Mouse (Mus musculus): ENCODE measurements at regions not wholly inside any gene's neighbourhood (a gene's known extent, or its start where the extent isn't known, plus 50 kb on each side); places are given as distances from the start of the nearest gene placed in this dataset.

DNA sequence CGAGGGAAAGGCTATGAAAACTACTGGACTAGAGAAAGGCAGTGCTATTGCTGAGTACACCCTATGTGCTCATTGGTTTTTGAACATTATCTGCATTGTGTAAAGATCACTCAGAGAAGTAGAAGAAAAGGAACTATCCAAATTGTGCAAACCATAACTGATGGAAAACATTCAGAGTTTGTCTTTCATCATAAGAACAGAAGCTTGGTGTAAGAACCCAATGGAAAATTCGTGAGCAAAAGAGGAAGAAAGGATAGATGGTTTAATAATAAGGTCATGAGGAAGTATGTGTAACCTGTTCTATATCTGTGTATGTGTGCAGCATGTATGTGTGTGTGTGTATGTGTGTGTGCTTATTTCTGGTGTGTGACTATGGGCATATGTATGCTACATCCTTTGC lies 112.3 kb upstream of the Gm10295 start:
- Histone ChIP-seq H3K4me1 (replicated peaks; ENCODE audit: control insufficient read depth, insufficient read depth, low read length) (no peaks in the 10 kb centered on the region), H3K4me2 (replicated peaks; ENCODE audit: low read depth) (no peak overlapping the region), H3K4me3 (ENCODE audit: low read depth, low read length) (no peak overlapping the region), H3K9me3 (ENCODE audit: control insufficient read depth) (no peaks in the 10 kb centered on the region), H3K9ac (ENCODE audit: low read depth, low read length) (no peak overlapping the region), H3K27ac (ENCODE audit: low read depth, low read length) (no peak overlapping the region), H3K27me3 (replicated peaks; ENCODE audit: control insufficient read depth, insufficient read depth, low read length) (no peaks in the 10 kb centered on the region), H3K36me3 (ENCODE audit: control insufficient read depth, insufficient read depth) (no peaks in the 10 kb centered on the region)
- WGBS: 78% methylated on average over 2 of the region's 2 CpGs
- TF ChIP-seq CTCF (IDR thresholded peaks at IDR 0.05; ENCODE audit: low read depth): no peak
- no peak for ATAC-seq

DNA sequence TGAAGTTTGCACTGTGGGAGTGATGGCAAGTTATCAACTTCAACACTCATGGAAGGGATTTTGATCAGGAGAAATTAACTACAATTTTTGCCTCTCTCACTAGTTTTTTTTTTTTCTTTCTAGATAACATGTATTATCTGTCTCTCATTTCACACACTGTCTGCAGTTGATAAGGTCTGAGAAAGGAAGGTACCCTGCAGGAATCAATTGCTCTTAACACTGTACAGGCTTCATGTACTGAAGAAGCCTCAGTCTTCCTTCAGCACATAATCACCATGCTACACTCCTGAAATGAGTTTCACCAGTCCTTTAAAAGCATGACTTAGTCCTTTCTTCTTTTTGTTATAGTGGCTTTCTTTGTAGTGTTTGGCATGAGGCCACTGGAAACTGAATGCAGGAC lies 108.5 kb upstream of the Gm10295 start:
- H3K9ac ChIP-seq (ENCODE audit: low read depth, low read length): no peak overlapping the region

DNA sequence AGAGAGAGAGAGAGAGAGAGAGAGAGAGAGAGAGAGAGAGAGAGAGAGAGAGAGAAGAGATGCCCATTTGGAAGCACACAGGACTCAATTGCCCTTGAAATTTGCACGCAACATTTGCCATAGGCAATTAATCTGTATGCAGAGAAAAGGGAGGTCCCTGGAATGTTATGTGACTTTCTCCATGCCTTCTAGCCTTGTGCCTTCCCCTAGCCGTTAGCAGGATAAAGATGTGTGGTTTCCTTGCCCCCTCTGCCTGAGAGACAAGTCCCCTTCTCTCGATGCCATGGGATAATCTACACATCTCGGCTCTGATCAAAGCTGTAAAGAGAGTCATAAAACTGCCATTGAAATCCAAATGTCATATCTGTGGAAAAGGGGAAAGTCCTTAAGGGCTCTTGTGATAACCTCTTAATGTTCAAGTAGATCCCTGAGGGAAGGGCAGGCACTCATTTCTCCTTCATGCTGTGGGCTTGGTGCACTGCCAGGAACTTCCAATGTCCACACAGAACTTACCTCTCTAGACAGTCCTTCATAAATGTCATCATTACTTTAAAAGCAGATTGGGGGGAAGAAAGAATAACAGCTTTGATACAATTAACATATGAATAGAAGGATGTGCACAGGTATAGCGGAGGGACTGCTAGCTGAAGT lies 106.9 kb upstream of the Gm10295 start:
- Histone ChIP-seq H3K4me1 (replicated peaks; ENCODE audit: control insufficient read depth, insufficient read depth, low read length) (no peaks in the 10 kb centered on the region), H3K9me3 (ENCODE audit: control insufficient read depth) (no peaks in the 10 kb centered on the region), H3K27me3 (replicated peaks; ENCODE audit: control insufficient read depth, insufficient read depth, low read length) (no peaks in the 10 kb centered on the region), H3K27ac (ENCODE audit: low read depth, low read length) (no peak overlapping the region), H3K36me3 (ENCODE audit: control insufficient read depth, insufficient read depth) (no peaks in the 10 kb centered on the region), H3K9ac (ENCODE audit: low read depth, low read length) (no peak overlapping the region), H3K4me2 (replicated peaks; ENCODE audit: low read depth) (no peak overlapping the region), H3K4me3 (ENCODE audit: low read depth, low read length) (no peak overlapping the region)
- no peak for ATAC-seq
- no peak for TF ChIP-seq CTCF (IDR thresholded peaks at IDR 0.05; ENCODE audit: low read depth)
- 45% methylated on average over 5 of the region's 5 CpGs for WGBS

More for the DNA sequence above, 108.5 kb upstream of the Gm10295 start:
- no peaks in the 10 kb centered on the region for H3K9me3 ChIP-seq (ENCODE audit: control insufficient read depth)
- H3K4me1 ChIP-seq (replicated peaks; ENCODE audit: control insufficient read depth, insufficient read depth, low read length): no peaks in the 10 kb centered on the region
- TF ChIP-seq CTCF (IDR thresholded peaks at IDR 0.05; ENCODE audit: low read depth): no peak
- ATAC-seq: no peak
- H3K27ac ChIP-seq (ENCODE audit: low read depth, low read length): no peak overlapping the region
- no peaks in the 10 kb centered on the region for H3K27me3 ChIP-seq (replicated peaks; ENCODE audit: control insufficient read depth, insufficient read depth, low read length)
- H3K4me3 ChIP-seq (ENCODE audit: low read depth, low read length): no peak overlapping the region
- H3K36me3 ChIP-seq (ENCODE audit: control insufficient read depth, insufficient read depth): no peaks in the 10 kb centered on the region
- no peak overlapping the region for H3K4me2 ChIP-seq (replicated peaks; ENCODE audit: low read depth)

DNA sequence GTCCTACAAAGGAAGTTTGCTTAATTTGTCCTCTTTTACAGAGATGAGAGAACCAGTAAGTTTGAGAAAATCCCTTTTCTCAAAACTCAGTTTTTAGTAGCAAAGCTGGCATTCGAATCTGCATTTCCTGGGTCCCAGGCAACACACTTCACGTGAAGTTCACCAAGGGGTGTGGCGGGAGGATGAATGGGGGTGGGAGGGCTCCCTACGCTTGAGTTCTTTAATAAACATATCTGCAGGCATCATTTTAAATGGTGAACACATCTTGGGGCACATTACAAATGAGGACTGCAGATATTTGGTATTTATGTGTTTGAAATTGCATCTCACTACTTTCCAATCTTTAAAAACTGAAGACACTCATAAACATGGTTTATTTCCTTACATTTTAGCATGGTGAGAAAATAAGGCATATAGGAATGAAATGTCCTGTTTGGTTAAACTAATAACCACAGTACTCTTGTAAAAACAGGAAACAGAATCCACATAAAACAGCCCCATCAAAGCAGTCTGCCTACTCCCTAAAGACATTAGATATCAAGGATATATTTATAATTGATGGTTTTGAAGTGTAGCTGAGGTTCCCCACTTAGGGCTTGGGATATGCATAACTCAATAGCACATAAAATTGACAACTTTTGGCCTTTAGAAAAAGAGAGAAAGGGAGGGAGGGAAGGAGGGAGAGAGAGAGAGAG lies 106.3 kb upstream of the Gm10295 start:
- no peak for TF ChIP-seq CTCF (IDR thresholded peaks at IDR 0.05; ENCODE audit: low read depth)
- Histone ChIP-seq H3K9ac (ENCODE audit: low read depth, low read length) (no peak overlapping the region), H3K9me3 (ENCODE audit: control insufficient read depth) (no peaks in the 10 kb centered on the region), H3K4me2 (replicated peaks; ENCODE audit: low read depth) (no peak overlapping the region), H3K36me3 (ENCODE audit: control insufficient read depth, insufficient read depth) (no peaks in the 10 kb centered on the region), H3K4me3 (ENCODE audit: low read depth, low read length) (no peak overlapping the region), H3K27me3 (replicated peaks; ENCODE audit: control insufficient read depth, insufficient read depth, low read length) (no peaks in the 10 kb centered on the region), H3K27ac (ENCODE audit: low read depth, low read length) (no peak overlapping the region), H3K4me1 (replicated peaks; ENCODE audit: control insufficient read depth, insufficient read depth, low read length) (no peaks in the 10 kb centered on the region)
- WGBS: 83% methylated on average over 4 of the region's 4 CpGs
- ATAC-seq: no peak

DNA sequence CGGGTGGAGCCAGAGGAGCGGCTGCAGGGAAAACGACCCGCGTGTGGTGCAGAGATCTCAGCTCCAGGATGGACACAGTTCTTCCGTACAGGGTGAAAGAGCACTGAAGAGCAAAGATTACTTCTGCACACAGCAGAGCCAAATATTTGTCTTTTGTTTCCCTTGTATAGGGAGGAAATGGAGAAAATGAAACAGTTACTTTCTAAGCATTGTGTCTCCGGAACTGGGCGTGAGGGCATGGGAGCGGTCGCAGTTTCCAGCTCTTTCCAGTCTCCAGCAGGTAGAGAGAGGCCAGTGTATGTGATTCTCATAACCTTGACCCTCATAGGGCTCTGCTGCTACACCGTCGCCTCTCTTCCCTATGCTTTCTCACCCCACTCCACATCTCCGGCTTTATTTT lies 105.1 kb upstream of the Gm10295 start:
- Histone ChIP-seq H3K9ac (ENCODE audit: low read depth, low read length) (no peak overlapping the region), H3K36me3 (ENCODE audit: control insufficient read depth, insufficient read depth) (no peaks in the 10 kb centered on the region), H3K9me3 (ENCODE audit: control insufficient read depth) (no peaks in the 10 kb centered on the region), H3K27ac (ENCODE audit: low read depth, low read length) (no peak overlapping the region), H3K4me3 (ENCODE audit: low read depth, low read length) (no peak overlapping the region), H3K27me3 (replicated peaks; ENCODE audit: control insufficient read depth, insufficient read depth, low read length) (no peaks in the 10 kb centered on the region), H3K4me2 (replicated peaks; ENCODE audit: low read depth) (peak overlapping the region; percentile 25; the same call in 1 of the 2 replicates), H3K4me1 (replicated peaks; ENCODE audit: control insufficient read depth, insufficient read depth, low read length) (no peaks in the 10 kb centered on the region)
- ATAC-seq: no peak
- WGBS: 59% methylated on average over 13 of the region's 13 CpGs
- TF ChIP-seq CTCF (IDR thresholded peaks at IDR 0.05; ENCODE audit: low read depth): no peak

DNA sequence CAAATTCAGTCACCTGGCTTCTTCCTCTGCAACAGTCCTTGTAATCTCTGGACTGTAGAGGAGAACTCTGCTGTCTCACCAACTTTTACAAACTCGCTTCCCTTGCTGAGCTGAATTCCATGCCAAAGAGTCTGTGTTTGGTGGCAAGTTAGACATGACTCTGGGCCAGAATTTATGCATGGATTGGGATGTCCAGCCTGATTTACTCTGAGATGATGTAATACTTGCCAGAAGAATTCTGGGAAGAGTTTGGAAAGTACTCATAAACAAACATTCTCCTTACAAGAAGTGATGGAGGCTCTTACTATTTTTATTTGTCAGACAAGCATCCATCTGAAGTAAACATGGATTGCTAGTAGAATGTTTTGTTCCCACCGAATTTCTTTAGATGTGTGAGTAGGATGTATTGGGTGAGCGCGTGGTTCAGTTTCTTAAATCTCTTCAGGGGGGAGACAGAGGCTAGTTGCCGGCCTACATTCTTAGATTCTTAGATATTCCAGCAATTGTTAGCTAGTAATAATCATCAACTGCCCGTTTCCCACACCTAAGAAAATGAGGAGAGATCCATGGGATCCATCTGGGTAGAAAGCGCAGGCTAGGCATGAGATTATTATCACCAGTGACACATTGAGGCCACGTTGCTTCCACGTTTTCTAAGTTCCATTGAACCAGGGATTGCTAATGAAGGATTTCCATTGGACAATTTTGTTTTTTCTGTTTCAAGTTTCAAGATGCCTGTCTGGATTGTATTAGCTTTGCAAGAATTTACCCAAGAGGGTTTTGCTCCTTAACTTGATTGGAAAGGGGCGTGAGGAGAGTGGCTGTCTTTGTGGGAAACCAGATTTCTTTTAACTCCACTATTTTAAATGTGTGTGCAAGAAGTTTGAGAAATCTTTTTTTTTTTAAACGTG lies 89.3 kb upstream of the Gm10295 start:
- Histone ChIP-seq H3K9me3 (ENCODE audit: control insufficient read depth) (no peaks in the 10 kb centered on the region), H3K36me3 (ENCODE audit: control insufficient read depth, insufficient read depth) (no peaks in the 10 kb centered on the region), H3K27ac (ENCODE audit: low read depth, low read length) (no peak overlapping the region), H3K4me1 (replicated peaks; ENCODE audit: control insufficient read depth, insufficient read depth, low read length) (no peaks in the 10 kb centered on the region), H3K4me2 (replicated peaks; ENCODE audit: low read depth) (no peak overlapping the region), H3K27me3 (replicated peaks; ENCODE audit: control insufficient read depth, insufficient read depth, low read length) (no peaks in the 10 kb centered on the region), H3K4me3 (ENCODE audit: low read depth, low read length) (no peak overlapping the region), H3K9ac (ENCODE audit: low read depth, low read length) (no peak overlapping the region)
- no peak for TF ChIP-seq CTCF (IDR thresholded peaks at IDR 0.05; ENCODE audit: low read depth)
- ATAC-seq: no peak
- WGBS: 86% methylated on average over 11 of the region's 11 CpGs
